Mouse (Mus musculus): ENCODE results near the gene Olfm3. TPM values are rescaled to one million over a fixed set of nuclear protein-coding genes. Genes with fewer than 3 reads are reported as not detected.
A peak's percentile ranks its signal among the peaks of the same experiment; 100 is the strongest.

Gene Olfm3
- polyA plus RNA-seq (2015; fragmentation: Nextera tagmentation; extraction: Ambion mirVana) = 0.09 and 0.13 TPM in 2 replicates

DNA sequence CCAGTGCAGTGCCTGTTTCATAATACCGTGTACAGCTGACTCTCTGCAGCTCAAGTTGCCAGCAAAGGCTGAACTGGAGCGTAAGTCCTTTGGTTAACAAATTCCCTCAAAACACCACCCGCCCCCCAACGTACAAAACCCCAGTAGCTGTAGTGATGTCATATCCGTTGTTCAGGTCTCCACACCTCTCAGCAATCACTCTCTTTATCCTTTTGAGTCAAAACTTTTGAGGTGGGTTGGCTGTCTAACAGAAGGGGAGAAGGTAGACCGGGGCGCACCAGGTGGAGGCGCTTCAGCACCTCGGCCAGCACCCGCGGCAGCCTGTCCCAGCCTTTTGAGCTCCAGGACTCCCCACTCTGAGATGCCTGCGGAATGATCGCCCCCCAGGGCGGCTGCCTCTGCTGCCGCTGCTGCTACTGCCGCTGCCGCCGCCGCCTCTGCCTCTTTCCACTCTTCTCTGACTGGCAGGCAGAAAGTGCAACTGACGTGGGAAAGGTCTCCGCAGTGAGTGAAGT, at the start of gene Olfm3:
Gene Olfm3, plus strand, starts transcription at position 155 of the 515 bp plus-strand sequence.
- 7% methylated on average over 21 of the region's 21 CpGs for WGBS
- Histone ChIP-seq H3K36me3 (no peaks in the 10 kb centered on the region), H3K4me1 (no peaks in the 10 kb centered on the region), H3K9me3 (no peaks in the 10 kb centered on the region), H3K9ac (no peak within 1 kb of the TSS), H3K27ac (no peak within 1 kb of the TSS), H3K4me2 (peak within 1 kb of the TSS; percentile 27), H3K27me3 (replicated peaks) (no peaks in the 10 kb centered on the region), H3K4me3 (replicated peaks) (no peak within 1 kb of the TSS)
- no peak for ATAC-seq (ENCODE audit: insufficient read depth, low FRiP score, low read depth)

DNA sequence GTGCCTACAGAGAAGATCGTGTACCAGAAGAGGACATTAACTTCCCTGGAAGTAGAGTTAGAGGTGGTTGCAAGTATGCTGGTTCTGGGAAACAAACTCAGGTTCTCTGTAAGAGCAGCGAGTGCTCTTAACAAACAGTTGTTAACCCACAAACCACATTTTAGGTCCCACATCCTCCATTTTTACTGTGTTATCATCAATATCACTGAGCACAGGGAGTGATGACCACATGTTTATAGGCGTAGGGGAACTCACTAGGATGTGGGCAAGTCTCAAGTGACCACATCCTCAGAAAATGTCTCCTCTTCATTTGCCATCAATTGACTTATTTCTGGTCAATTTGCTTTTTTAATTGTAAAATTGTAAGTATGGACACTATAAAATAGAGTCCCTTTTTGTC, 14.1 kb upstream of the Olfm3 start:
- Histone ChIP-seq H3K27ac (no peak overlapping the region), H3K27me3 (replicated peaks) (no peaks in the 10 kb centered on the region), H3K4me2 (no peak overlapping the region), H3K4me1 (no peaks in the 10 kb centered on the region), H3K4me3 (replicated peaks) (no peak overlapping the region), H3K9me3 (no peaks in the 10 kb centered on the region), H3K9ac (no peak overlapping the region), H3K36me3 (no peaks in the 10 kb centered on the region)
- no peak for ATAC-seq (ENCODE audit: insufficient read depth, low FRiP score, low read depth)
- 70% methylated on average over 3 of the region's 3 CpGs for WGBS

DNA sequence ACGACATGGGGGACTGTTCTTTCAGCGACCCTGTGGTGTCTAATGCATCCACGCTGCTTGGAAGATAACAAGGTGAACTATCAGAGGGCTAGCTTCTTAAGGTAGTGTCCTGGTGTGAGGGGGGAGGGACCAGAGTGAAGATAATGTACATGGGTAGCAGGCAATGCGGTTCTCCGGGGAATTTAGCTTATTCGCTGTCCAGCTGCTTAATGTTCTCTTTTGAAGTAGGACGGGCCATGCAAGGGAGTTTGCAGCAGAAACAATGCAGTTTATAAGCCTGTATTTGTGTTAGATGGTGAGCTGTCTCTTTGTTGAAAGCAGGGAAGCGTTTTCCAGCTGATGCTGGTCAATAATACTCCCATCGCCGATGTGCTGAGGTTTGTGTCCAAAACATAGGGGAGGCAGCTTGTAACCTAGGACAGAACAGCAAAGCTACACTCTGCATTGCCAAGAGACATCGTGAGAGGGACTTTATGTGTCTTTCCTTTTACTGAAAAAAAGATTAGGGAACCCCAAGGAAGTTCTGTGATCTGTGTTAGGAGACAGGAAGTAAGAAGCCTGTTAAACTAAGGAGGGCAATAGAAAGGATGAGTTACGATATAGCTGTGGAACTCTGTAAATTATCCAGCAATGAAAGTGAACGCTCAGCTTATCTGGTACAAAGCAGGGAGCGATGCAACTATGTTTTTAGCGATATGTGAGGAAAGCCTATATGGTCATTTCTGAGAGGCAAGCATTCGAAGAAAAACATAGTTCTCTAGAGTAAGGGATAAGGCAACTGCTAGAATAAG, 950 bp downstream of the Olfm3 start:
- Histone ChIP-seq H3K4me2 (no peak overlapping the region), H3K4me3 (replicated peaks) (no peak overlapping the region), H3K27me3 (replicated peaks) (no peaks in the 10 kb centered on the region), H3K4me1 (no peaks in the 10 kb centered on the region), H3K9me3 (no peaks in the 10 kb centered on the region), H3K36me3 (no peaks in the 10 kb centered on the region), H3K27ac (no peak overlapping the region), H3K9ac (no peak overlapping the region)
- no peak for ATAC-seq (ENCODE audit: insufficient read depth, low FRiP score, low read depth)
- WGBS = 20% methylated on average over 16 of the region's 16 CpGs

DNA sequence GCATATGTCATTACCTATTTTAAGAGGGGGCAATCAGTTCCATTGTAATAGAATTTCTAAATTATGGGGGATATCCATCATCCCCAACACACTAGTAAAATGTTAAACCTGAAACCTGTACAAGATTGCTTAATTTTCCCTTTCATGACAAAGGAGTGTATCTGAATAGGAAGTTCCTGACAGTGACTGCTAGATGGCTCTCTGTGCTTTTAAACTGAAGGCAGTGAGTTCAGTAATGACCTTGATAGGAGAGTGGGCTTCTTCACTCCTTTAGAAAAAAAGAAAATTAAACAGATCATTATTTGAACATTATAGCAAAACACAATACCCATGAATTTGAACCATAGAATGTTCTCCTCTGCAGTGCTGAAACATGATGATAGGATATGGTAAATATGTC, 3.7 kb downstream of the Olfm3 start:
- no peaks in the 10 kb centered on the region for H3K9me3 ChIP-seq
- no peak overlapping the region for H3K9ac ChIP-seq
- H3K4me3 ChIP-seq (replicated peaks) = no peak overlapping the region
- ATAC-seq (ENCODE audit: insufficient read depth, low FRiP score, low read depth) = no peak
- no peaks in the 10 kb centered on the region for H3K4me1 ChIP-seq
- H3K36me3 ChIP-seq = no peaks in the 10 kb centered on the region
- no peak overlapping the region for H3K27ac ChIP-seq
- no peaks in the 10 kb centered on the region for H3K27me3 ChIP-seq (replicated peaks)
- H3K4me2 ChIP-seq = no peak overlapping the region

DNA sequence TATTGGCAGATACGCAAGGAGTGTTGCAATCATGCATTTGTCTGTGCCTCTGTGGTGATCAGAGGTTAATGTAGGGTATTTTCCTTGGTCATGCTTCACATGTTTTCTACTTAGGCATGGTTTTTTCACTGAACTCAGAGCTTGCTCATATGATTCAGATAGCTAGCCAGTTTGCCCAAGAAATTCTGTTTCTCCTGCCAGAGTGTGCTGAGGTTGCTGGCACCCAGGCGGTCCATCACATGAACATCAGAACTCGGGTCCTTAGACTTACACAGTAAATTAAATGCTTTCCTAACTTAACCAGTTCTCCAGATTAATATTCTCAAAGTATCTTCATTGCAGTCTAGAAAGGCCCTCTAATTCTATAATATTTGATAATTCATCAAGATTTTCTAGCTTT, 5.0 kb downstream of the Olfm3 start:
- Histone ChIP-seq H3K4me1 (no peaks in the 10 kb centered on the region), H3K36me3 (no peaks in the 10 kb centered on the region), H3K9me3 (no peaks in the 10 kb centered on the region), H3K27ac (no peak overlapping the region), H3K4me3 (replicated peaks) (no peak overlapping the region), H3K9ac (no peak overlapping the region), H3K4me2 (no peak overlapping the region), H3K27me3 (replicated peaks) (no peaks in the 10 kb centered on the region)
- WGBS = 84% methylated on average over 3 of the region's 3 CpGs
- ATAC-seq (ENCODE audit: insufficient read depth, low FRiP score, low read depth) = no peak

DNA sequence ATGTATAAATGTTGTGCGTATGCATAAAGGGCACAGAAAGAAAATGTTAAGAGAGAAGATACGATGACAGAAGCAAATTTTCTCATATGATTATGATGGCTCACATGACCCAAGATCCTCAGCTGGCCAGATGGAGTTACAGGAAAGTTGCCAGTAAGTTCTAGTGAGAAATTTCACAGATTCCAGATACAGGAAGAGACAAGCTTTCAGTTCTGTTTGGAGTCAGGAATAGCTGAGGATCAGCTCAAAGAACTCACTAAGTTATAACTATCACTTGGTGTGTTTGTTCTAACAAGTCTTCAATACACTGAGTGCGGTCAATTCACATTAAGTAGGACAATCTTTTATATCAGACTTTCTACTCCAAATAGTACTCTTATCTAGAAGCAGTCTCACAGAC, 16.2 kb downstream of the Olfm3 start:
- Histone ChIP-seq H3K27me3 (replicated peaks) (no peaks in the 10 kb centered on the region), H3K4me3 (replicated peaks) (no peak overlapping the region), H3K4me1 (no peaks in the 10 kb centered on the region), H3K36me3 (no peaks in the 10 kb centered on the region), H3K9ac (no peak overlapping the region), H3K27ac (no peak overlapping the region), H3K9me3 (no peaks in the 10 kb centered on the region), H3K4me2 (no peak overlapping the region)
- ATAC-seq (ENCODE audit: insufficient read depth, low FRiP score, low read depth) = no peak
- 83% methylated on average over 3 of the region's 3 CpGs for WGBS

DNA sequence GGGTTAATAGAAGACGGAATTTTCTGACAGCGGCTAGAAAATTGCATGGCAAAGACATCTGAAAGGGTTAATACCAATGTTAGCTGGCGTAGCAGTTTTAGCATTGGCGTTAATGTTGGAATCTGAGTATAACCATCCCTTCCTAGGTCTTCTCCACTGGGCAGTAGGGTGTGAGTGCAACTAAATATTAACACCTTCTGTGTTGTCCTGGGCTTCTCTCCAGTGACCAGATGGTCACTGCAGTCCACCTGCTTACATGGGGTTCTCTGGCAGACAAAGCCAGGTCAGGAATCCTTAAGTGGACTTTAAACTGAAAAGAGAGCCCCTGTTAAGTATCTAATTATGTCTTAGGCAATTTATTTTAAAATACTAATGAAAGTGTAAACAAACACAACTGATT, 25.7 kb downstream of the Olfm3 start:
- 73% methylated on average over 4 of the region's 4 CpGs for WGBS

DNA sequence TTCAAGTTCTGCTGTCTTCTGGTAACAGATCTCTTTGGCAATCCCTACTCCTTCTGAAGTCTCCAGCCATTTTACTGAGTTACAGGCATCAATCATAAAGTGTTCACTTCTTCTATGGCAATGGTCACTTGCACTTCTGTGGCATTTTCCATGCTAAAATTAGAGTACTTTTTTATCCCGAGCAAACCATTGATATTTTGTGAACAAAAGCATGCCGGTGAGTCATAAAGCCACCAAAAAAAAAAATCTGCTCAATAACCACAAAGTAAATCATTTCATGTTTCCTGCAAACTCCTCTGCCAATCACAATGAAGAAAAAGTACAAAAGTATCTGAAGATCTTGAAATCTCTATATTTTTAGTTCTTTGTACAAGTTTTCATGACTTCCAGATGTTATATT, 26.5 kb downstream of the Olfm3 start:
- Histone ChIP-seq H3K4me1 (no peaks in the 10 kb centered on the region), H3K27ac (no peak overlapping the region), H3K36me3 (no peaks in the 10 kb centered on the region), H3K27me3 (replicated peaks) (no peaks in the 10 kb centered on the region), H3K4me2 (no peak overlapping the region), H3K9me3 (no peaks in the 10 kb centered on the region), H3K9ac (no peak overlapping the region), H3K4me3 (replicated peaks) (no peak overlapping the region)
- WGBS = 73% methylated on average over 2 of the region's 2 CpGs
- ATAC-seq (ENCODE audit: insufficient read depth, low FRiP score, low read depth) = no peak

More for the DNA sequence above, 25.7 kb downstream of the Olfm3 start:
- Histone ChIP-seq H3K9ac (no peak overlapping the region), H3K9me3 (no peaks in the 10 kb centered on the region), H3K4me3 (replicated peaks) (no peak overlapping the region), H3K27ac (no peak overlapping the region), H3K27me3 (replicated peaks) (no peaks in the 10 kb centered on the region), H3K4me2 (no peak overlapping the region), H3K4me1 (no peaks in the 10 kb centered on the region), H3K36me3 (no peaks in the 10 kb centered on the region)
- ATAC-seq (ENCODE audit: insufficient read depth, low FRiP score, low read depth) = no peak

DNA sequence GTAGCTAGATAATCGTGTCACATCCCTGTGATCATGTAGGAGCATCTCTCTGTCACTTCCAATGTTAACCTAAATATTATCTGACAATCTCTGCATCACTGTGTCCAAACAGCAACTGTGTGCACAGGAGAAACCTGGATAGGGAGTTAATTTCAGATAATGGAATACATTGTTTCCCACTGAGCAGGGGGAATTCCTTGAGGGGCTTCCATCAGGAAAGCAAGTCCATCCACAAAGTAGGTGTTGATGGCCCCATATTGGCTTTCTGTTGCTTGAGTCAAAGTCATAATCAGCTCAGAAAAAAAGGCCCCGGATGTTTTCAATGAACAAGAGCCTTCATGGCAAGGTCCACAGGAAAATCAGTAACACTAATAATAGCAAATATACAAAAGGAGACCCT, 26.9 kb downstream of the Olfm3 start:
- no peak overlapping the region for H3K4me2 ChIP-seq
- no peaks in the 10 kb centered on the region for H3K27me3 ChIP-seq (replicated peaks)
- no peak overlapping the region for H3K4me3 ChIP-seq (replicated peaks)
- H3K27ac ChIP-seq = no peak overlapping the region
- no peaks in the 10 kb centered on the region for H3K9me3 ChIP-seq
- WGBS = 72% methylated on average over 2 of the region's 2 CpGs
- no peak for ATAC-seq (ENCODE audit: insufficient read depth, low FRiP score, low read depth)
- H3K4me1 ChIP-seq = no peaks in the 10 kb centered on the region
- no peaks in the 10 kb centered on the region for H3K36me3 ChIP-seq
- no peak overlapping the region for H3K9ac ChIP-seq

DNA sequence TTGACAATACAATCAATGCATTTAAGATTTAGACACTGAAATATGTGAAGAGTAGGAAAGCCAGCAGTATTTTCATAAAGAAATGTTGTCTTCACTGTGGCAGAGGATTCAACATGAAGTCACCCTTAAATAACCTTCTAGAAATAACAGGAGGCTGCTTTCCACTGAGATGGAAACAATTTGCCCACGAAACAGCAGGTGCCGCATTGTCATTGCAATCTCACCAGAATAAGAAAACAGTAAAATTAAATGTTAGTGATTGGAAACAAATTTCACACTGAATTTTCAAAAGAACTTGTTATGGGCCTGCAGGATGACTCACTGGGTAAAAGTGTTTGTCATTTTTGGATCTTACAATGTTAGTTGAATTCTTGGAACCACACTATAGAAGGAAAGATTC, 29.0 kb downstream of the Olfm3 start:
- H3K27me3 ChIP-seq (replicated peaks) = no peaks in the 10 kb centered on the region
- no peak overlapping the region for H3K27ac ChIP-seq
- H3K4me1 ChIP-seq = no peaks in the 10 kb centered on the region
- ATAC-seq (ENCODE audit: insufficient read depth, low FRiP score, low read depth) = no peak
- H3K4me3 ChIP-seq (replicated peaks) = no peak overlapping the region
- no peaks in the 10 kb centered on the region for H3K9me3 ChIP-seq
- WGBS = 88% methylated on average over 2 of the region's 2 CpGs
- H3K9ac ChIP-seq = no peak overlapping the region
- no peaks in the 10 kb centered on the region for H3K36me3 ChIP-seq
- H3K4me2 ChIP-seq = no peak overlapping the region

DNA sequence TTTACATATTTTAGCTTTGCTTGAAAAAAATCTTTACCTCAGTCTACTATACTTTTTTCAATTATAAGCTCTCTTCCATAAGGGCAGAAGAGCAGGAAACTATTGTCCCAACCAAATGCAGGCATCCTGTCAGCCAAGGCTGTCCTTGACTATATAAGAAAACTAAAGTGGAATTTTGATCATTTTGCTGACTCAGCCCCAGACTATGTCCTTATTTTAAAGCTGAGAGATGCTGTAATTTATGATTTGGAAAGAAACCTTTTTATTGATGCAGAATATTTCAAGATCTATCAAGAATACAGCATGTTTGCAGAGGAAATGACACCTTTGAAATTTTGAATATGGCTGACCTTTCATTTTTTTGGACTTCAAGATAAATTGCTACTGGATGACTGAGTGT, 51.0 kb downstream of the Olfm3 start:
- Histone ChIP-seq H3K4me3 (replicated peaks) (no peak overlapping the region), H3K27ac (no peak overlapping the region), H3K36me3 (no peaks in the 10 kb centered on the region), H3K4me1 (no peaks in the 10 kb centered on the region), H3K9me3 (no peaks in the 10 kb centered on the region), H3K27me3 (replicated peaks) (no peaks in the 10 kb centered on the region), H3K9ac (no peak overlapping the region), H3K4me2 (no peak overlapping the region)
- no peak for ATAC-seq (ENCODE audit: insufficient read depth, low FRiP score, low read depth)

DNA sequence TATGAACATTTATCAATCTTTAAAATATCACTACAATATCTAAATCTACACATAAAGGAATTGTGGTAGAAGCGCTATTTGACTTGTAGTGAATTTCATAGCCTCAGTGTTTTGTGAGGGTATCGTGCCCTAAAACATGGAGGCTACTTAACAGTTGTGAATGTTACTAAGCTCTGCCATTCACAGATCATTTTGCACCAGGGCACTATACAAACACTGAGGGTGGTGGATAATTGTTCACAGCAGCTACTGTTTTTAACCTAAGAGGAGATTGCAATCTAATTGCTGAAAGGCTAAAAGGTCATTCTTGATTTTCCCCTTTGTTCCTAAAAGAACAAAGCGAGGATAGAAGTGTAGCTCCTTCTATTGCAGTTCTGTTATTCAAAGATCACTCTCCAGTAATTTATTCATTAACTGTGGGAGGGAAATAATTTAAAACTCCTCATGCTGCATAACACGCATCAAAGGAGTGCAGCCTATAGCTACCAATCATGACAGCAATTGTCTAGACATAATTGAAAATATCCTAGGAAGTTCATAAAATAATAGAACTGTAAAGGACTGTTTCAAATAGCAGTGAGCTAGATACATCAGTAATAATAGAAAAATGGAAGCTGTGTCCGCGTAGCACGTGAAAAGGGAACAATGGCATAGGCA, 55.6 kb downstream of the Olfm3 start:
- no peak overlapping the region for H3K4me2 ChIP-seq
- H3K9me3 ChIP-seq = no peaks in the 10 kb centered on the region
- no peaks in the 10 kb centered on the region for H3K36me3 ChIP-seq
- no peak overlapping the region for H3K9ac ChIP-seq
- WGBS = 78% methylated on average over 7 of the region's 7 CpGs
- no peak overlapping the region for H3K4me3 ChIP-seq (replicated peaks)
- no peaks in the 10 kb centered on the region for H3K4me1 ChIP-seq
- H3K27ac ChIP-seq = no peak overlapping the region
- no peak for ATAC-seq (ENCODE audit: insufficient read depth, low FRiP score, low read depth)
- H3K27me3 ChIP-seq (replicated peaks) = no peaks in the 10 kb centered on the region
